Mouse (Mus musculus): ENCODE results near the gene Hivep2. TPM values are rescaled to one million over a fixed set of nuclear protein-coding genes. Genes with fewer than 3 reads are reported as not detected.

Hivep2 gene
- polyA plus RNA-seq, 1 experiment from 2014 or later = 10.7 TPM

DNA sequence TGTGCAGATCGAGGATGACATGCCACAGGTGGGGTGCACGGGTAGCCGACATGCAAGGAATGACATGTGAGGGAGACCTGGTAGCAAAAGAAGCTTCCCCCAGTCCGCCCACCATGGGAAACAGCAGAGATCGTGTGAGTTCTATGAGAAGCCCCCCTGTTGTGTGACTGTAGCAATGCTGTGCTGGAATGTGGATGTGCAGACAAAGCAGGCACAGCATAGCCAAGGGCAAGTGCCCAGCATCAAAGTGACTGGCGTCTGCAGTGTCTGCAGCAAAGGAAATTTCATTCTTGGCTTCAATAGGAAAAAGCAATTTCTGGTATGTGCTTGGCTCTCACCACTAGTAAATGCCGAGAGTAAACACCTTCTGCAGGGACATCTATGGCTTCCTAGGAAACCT lies 199.0 kb downstream of the Hivep2 start:
- no peak overlapping the region for H3K9ac ChIP-seq
- no peak overlapping the region for H3K27ac ChIP-seq (replicated peaks)
- no peaks in the 10 kb centered on the region for H3K4me1 ChIP-seq (replicated peaks)
- 46% methylated on average over 7 of the region's 7 CpGs for WGBS
- no peaks in the 10 kb centered on the region for H3K36me3 ChIP-seq
- no peak overlapping the region for H3K4me2 ChIP-seq
- H3K4me3 ChIP-seq = no peak overlapping the region
- ATAC-seq (ENCODE audit: low FRiP score, low read depth) = no peak
- H3K27me3 ChIP-seq = no peaks in the 10 kb centered on the region
- H3K9me3 ChIP-seq = no peaks in the 10 kb centered on the region

DNA sequence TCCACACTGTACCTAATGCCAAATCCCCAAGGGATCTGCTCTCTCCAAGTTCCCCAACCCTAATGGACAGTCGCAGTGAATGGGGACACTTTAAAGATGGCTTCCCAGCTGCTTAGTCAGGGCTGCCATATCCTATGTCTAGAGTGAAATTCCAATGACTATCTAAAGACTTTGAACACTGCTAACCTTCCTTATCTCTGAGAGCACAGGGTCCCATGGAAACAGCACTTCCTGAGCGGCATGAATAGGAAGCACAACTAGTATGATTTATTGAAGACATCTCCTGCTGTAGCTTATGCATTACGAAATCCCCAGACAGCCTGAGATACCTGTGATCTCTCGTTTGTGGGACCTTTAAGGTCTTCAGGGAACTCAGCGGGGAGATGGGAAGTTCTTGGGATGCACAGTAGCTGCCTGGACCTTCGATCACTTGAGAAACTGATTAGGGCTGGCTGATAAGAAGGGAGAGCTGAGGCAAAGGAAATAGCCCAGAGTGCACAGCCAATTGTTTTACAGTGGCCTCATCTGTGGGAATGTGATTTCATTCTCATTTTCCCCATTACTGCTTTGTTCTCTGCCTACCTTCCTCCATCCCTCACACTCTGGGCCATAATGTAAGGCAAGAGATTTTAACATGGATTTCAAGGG lies 202.4 kb downstream of the Hivep2 start:
- Histone ChIP-seq H3K9me3 (no peaks in the 10 kb centered on the region), H3K27me3 (no peaks in the 10 kb centered on the region), H3K9ac (no peak overlapping the region), H3K4me2 (no peak overlapping the region), H3K36me3 (no peaks in the 10 kb centered on the region), H3K4me3 (no peak overlapping the region), H3K27ac (replicated peaks) (no peak overlapping the region), H3K4me1 (replicated peaks) (no peaks in the 10 kb centered on the region)
- WGBS = 81% methylated on average over 6 of the region's 6 CpGs
- no peak for ATAC-seq (ENCODE audit: low FRiP score, low read depth)

DNA sequence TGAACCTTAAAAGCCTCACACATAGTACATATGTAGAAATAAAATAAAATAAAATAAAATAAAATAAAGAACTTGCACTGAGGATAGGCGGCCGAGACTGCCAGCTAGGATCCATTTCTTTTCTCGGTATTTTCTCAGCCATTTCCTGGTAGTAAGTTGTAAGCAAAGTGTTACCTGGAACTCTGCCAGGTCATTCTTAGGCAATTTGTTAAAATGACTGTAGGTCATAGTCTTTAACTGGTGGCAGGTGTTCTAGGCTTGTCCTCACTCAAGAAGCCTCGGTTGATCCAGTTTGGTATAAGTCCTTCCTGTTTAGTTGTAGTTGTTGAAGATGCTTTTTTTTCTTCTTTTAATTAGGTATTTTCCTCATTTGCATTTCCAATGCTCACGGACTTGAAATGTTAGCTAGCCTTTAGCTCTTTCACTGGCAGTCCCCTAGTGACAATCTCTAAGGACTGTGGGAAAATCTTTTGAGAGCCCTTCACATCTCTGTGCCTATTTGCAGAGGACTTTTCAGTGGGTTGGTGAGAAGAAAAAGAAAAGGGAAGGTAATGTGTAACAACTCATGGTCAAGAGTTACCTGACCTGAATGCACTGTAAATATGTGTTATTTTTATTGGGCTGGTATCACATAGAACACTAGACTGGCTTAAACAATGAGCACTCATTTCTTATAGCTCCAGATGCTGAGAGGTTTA lies 203.1 kb downstream of the Hivep2 start:
- Histone ChIP-seq H3K4me3 (no peak overlapping the region), H3K4me2 (no peak overlapping the region), H3K27me3 (no peaks in the 10 kb centered on the region), H3K9me3 (no peaks in the 10 kb centered on the region), H3K36me3 (no peaks in the 10 kb centered on the region), H3K9ac (no peak overlapping the region), H3K4me1 (replicated peaks) (no peaks in the 10 kb centered on the region), H3K27ac (replicated peaks) (no peak overlapping the region)
- WGBS = 71% methylated on average over 5 of the region's 5 CpGs
- no peak for ATAC-seq (ENCODE audit: low FRiP score, low read depth)

DNA sequence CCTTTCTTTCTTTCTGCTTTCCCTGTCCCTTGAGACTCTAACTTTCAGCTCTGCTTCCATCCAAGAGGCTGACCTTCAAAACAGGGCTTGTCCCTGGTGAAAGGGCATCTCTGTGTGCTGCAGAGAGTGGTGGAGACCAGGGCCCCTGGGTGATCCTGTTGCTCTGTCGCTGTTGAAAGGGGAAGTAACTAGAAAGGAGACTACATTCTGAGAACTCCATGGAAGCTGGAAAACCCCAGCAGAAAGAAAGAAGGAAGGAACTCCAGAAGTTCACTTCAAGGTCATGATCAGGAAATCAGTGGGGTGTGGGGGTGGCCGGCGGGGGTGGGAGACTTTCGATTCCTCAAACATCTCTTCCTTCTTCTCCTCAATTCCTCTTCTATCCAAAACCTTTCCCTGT lies 208.2 kb downstream of the Hivep2 start:
- H3K4me2 ChIP-seq = no peak overlapping the region
- H3K27ac ChIP-seq (replicated peaks) = no peak overlapping the region
- no peak overlapping the region for H3K9ac ChIP-seq
- H3K27me3 ChIP-seq = no peaks in the 10 kb centered on the region
- ATAC-seq (ENCODE audit: low FRiP score, low read depth) = no peak
- no peak overlapping the region for H3K4me3 ChIP-seq
- no peaks in the 10 kb centered on the region for H3K9me3 ChIP-seq
- WGBS = 92% methylated on average over 4 of the region's 4 CpGs
- H3K36me3 ChIP-seq = no peaks in the 10 kb centered on the region
- H3K4me1 ChIP-seq (replicated peaks) = no peaks in the 10 kb centered on the region

DNA sequence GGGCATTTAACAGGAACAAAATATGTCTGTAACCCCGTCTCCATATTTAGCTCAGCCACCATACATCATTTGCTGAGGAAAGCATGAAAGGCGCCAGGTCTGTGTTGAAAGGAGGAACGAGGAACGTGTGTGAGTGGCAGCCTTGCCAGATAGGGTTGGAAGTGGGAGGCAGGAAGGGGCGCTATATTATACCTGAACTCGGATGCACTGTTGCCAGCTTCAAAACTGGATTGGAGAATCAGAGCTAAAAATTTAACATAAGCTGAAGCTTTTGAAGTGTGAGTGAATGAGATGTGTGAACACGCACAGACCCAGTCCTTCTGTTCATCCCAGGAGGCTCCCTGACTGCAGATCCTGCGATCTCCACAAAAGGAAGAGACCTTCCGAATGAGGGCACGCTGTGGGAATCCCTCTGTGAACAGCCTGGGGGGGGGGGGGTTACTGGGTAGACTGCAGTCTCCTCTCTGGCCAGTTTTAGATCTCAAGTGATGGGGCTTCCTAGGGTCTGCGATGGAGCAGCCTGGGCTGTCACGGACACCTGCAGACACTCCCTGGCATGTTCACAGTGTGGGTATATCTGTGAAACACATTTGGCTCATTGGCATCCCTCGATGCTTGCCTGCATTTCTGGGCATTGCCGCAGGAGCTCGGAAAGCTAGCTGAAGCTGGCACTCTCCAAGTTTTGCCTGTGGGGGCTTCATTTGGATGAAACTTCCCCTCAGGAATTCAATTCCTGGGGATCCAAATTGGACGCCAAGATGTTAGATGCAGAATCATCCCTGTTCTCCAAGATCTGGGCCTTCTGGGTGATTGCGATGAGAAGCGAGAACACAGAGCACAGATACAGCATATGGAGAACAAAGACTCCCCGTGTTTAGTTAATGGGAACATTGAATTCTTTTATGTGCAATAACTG lies 213.8 kb downstream of the Hivep2 start:
- no peaks in the 10 kb centered on the region for H3K27me3 ChIP-seq
- no peaks in the 10 kb centered on the region for H3K36me3 ChIP-seq
- H3K4me3 ChIP-seq = no peak overlapping the region
- no peaks in the 10 kb centered on the region for H3K4me1 ChIP-seq (replicated peaks)
- H3K4me2 ChIP-seq = no peak overlapping the region
- H3K27ac ChIP-seq (replicated peaks) = no peak overlapping the region
- 71% methylated on average over 19 of the region's 19 CpGs for WGBS
- no peak overlapping the region for H3K9ac ChIP-seq
- H3K9me3 ChIP-seq = no peaks in the 10 kb centered on the region
- ATAC-seq (ENCODE audit: low FRiP score, low read depth) = peak; percentile 56; the same call in 1 of the 2 replicates

DNA sequence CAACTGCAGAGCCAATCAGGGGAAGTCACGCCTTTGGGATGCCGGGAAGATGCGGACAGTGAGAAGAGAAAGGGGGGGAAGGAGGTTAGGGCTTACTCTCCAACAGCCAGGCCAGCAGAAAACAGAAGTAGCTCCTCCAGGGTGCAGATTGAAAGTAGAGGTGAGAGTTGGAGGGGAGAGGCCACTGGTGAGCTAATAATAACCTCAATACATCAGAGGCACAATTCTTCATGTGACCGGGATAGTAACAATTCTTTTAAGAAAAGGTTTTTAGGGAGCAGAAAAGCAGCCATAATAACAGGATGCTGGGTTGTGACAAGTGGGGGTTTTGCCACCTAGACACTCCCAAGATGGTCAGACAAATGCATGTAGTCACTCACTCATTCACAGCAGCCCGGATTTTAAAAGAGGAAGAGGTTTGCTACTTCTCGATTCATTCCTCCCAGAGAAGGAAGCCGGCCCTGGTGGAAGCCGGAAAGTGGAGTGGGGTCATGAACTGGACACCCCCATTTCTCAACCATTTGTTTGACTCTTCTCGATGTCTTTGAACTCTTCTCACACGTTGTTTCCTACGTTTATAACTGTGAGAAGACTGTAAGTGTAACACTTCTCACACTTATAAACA lies 220.6 kb downstream of the Hivep2 start:
- WGBS = 80% methylated on average over 11 of the region's 11 CpGs
- no peak for ATAC-seq (ENCODE audit: low FRiP score, low read depth)
- H3K9me3 ChIP-seq = no peaks in the 10 kb centered on the region

DNA sequence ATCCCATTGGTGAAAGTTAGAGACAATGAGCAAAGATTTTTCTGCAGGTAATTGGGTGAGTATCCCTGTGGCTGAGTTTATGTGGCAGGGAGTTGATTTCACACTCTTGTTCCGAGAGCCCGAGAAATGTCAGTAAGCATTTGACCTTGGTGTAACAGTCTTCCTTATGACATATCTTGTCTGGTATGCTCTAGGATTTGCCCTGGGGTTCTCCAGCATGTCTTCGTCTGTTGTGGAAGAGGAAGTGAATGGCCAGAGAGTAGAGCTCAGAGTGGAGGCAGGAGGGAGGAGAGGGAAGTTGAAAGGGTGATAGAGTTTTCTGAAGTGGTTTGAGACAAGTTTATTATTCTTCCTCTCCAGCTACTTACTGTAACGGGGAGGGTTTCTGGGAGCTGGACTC lies 223.2 kb downstream of the Hivep2 start:
- H3K36me3 ChIP-seq = no peaks in the 10 kb centered on the region
- no peak for ATAC-seq (ENCODE audit: low FRiP score, low read depth)
- no peak overlapping the region for H3K9ac ChIP-seq
- no peaks in the 10 kb centered on the region; the same call in 1 of the 2 replicates for H3K4me1 ChIP-seq (replicated peaks)
- WGBS = 77% methylated on average over 4 of the region's 4 CpGs
- no peak overlapping the region for H3K4me3 ChIP-seq
- H3K4me2 ChIP-seq = no peak overlapping the region
- no peaks in the 10 kb centered on the region for H3K27me3 ChIP-seq
- H3K9me3 ChIP-seq = no peaks in the 10 kb centered on the region
- H3K27ac ChIP-seq (replicated peaks) = no peak overlapping the region

More for the DNA sequence above, 220.6 kb downstream of the Hivep2 start:
- H3K27ac ChIP-seq (replicated peaks) = no peak overlapping the region
- no peaks in the 10 kb centered on the region for H3K4me1 ChIP-seq (replicated peaks)
- H3K4me2 ChIP-seq = no peak overlapping the region
- H3K9ac ChIP-seq = no peak overlapping the region
- H3K4me3 ChIP-seq = no peak overlapping the region
- H3K36me3 ChIP-seq = no peaks in the 10 kb centered on the region
- no peaks in the 10 kb centered on the region for H3K27me3 ChIP-seq

DNA sequence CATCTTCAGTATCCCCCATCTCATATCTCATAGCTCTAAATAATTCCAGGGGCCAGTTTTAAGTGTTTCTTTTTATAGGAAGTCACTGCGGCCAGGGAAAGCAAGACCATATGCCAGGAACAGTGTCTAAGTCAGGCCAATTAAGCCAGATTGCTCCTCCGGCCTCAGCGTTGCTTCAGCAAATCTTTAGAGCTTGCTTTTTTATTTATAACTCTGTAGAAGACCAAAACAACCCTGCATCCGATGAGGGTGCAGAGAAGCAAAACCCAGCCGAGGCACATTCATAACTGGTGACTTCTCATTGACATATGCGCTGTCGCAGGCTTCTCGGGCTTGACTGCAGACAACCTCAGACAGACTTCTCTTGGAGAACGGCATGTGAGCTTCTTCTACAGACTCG lies 225.3 kb downstream of the Hivep2 start:
- WGBS = 89% methylated on average over 10 of the region's 10 CpGs
- H3K4me1 ChIP-seq (replicated peaks) = peaks cover 3% of the 10 kb centered on the region; the same call in 1 of the 2 replicates
- H3K4me2 ChIP-seq = no peak overlapping the region
- H3K9ac ChIP-seq = no peak overlapping the region
- H3K9me3 ChIP-seq = no peaks in the 10 kb centered on the region
- no peaks in the 10 kb centered on the region for H3K27me3 ChIP-seq
- no peaks in the 10 kb centered on the region for H3K36me3 ChIP-seq
- ATAC-seq (ENCODE audit: low FRiP score, low read depth) = no peak
- no peak overlapping the region for H3K27ac ChIP-seq (replicated peaks)
- H3K4me3 ChIP-seq = no peak overlapping the region

DNA sequence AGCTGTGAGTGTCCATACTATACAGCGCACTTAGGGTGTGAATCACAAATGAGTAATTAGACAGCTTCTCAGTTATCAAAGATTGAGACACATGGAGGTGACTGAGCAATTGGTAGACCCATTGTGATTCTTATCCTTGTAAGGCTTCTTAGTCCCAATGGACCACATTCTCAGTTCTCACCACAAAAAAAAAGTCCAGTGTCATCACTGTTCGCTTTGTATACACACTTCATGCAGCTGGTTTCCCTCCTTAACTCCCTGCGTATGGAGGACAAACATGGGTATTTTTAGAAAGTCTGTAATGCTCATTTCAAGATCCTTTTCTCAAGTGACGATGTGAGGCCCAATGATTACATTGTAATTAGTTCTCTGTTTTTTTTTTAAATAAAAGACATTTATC lies 226.3 kb downstream of the Hivep2 start:
- Histone ChIP-seq H3K4me2 (no peak overlapping the region), H3K4me3 (no peak overlapping the region), H3K27ac (replicated peaks) (no peak overlapping the region), H3K27me3 (no peaks in the 10 kb centered on the region), H3K36me3 (no peaks in the 10 kb centered on the region), H3K9ac (no peak overlapping the region), H3K9me3 (no peaks in the 10 kb centered on the region), H3K4me1 (replicated peaks) (peaks cover 6% of the 10 kb centered on the region; the same call in 1 of the 2 replicates)
- no peak for ATAC-seq (ENCODE audit: low FRiP score, low read depth)
- WGBS = 83% methylated on average over 4 of the region's 4 CpGs

DNA sequence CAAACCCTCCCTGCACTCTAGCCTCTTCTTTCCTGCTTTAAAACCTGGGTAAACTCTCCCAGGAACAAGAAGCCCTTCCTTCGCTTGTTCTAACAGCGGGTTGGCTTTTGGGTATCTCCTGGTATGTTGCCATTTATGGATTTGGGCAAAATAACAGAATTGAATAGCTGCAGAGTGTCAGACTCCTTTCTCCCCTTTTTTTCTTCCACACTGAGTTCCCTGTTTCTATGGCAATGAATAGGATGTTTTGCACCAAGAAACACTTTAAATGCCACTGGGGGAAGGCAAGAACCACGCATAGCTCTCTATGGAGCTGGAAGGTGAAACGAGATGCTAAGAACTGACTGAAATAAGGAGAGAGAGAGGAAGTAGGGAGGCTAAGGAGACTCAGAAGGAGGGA lies 227.8 kb downstream of the Hivep2 start:
- H3K9ac ChIP-seq = no peak overlapping the region
- H3K36me3 ChIP-seq = no peaks in the 10 kb centered on the region
- no peaks in the 10 kb centered on the region for H3K9me3 ChIP-seq
- H3K4me3 ChIP-seq = no peak overlapping the region
- peaks cover 6% of the 10 kb centered on the region; the same call in 1 of the 2 replicates for H3K4me1 ChIP-seq (replicated peaks)
- no peaks in the 10 kb centered on the region for H3K27me3 ChIP-seq
- no peak overlapping the region for H3K4me2 ChIP-seq
- H3K27ac ChIP-seq (replicated peaks) = no peak overlapping the region
- ATAC-seq (ENCODE audit: low FRiP score, low read depth) = no peak
- 40% methylated on average over 4 of the region's 4 CpGs for WGBS

DNA sequence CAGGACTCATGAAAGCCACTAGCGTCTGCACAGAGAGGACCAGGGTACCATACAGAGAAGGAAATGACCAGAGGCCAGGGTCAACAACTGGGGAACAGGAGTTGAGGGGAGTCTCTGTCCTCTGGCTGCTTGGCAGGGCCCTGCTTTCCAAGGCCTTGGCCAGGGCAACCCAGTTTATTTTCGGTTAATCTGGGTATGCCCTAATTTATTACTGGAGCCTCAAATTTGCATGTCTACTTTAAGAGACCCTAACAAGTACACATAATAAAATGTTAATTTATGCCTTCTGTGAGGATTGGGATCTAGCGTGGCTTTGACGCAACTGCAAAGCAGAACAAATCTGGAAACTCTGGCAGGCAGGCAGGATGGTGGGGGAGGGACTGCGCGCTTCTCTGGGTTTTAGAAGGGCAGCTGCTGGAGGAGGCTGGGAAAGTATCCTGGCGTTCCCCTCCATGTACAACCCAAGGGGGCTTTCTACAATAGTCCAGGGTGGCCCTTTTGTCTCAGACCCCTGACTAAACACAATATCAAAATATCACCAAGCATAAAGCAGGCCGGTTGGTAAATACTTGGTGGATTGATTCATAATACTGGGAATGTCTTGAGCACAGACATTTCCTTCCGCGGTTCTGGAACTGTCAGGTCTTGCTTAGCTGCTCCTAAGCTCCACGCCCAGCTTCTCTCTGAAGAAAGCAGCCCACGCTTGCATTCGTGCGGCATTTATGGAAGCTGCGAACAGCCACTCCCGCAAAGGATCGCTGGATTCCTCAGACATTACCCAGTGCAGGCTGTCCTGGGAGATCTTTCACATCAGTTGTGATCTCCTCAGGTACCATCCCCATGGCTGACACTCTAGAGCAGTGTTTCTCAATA lies 230.1 kb downstream of the Hivep2 start:
- no peaks in the 10 kb centered on the region for H3K36me3 ChIP-seq
- H3K4me3 ChIP-seq = no peak overlapping the region
- H3K4me2 ChIP-seq = no peak overlapping the region
- ATAC-seq (ENCODE audit: low FRiP score, low read depth) = 0 out of 2 replicates have a peak, but pooled peaks have one; percentile 57
- no peak overlapping the region for H3K9ac ChIP-seq
- no peak overlapping the region for H3K27ac ChIP-seq (replicated peaks)
- 62% methylated on average over 17 of the region's 17 CpGs for WGBS
- no peaks in the 10 kb centered on the region for H3K9me3 ChIP-seq
- no peaks in the 10 kb centered on the region for H3K27me3 ChIP-seq
- H3K4me1 ChIP-seq (replicated peaks) = peaks cover 6% of the 10 kb centered on the region; the same call in 1 of the 2 replicates

All from hindbrain, embryonic 15.5 days (tissue).